ENCODE assay signal across 18 mouse cellular contexts in genomic region chr5:53988053-53988452, GRCm38 (mm10). TPM values are rescaled to one million over a fixed set of nuclear protein-coding genes. Genes with fewer than 3 reads are reported as not detected.
DNase-seq lines count a peak whose midpoint lies in the region; TF ChIP-seq lines count a peak whose summit lies in the region.
"Had no signal": no experiment of that assay in that cellular context is flagged by ENCODE, and none has a peak within 500 bp of the region (broad histone marks: within the 10 kb centered on the region; RNA-seq: fewer than 3 reads in every experiment).

No protein-coding gene starts in this region.

- H3ac ChIP-seq in myocyte (ENCODE audit: control insufficient read depth, insufficient read length) = no peak overlapping the region

- no peaks in the 10 kb centered on the region for H3K4me1 ChIP-seq in testis, adult 2 months (ENCODE audit: control insufficient read depth, insufficient read depth, low read length)

- H3K79me2 ChIP-seq in myocyte (ENCODE audit: control insufficient read depth, insufficient read depth) = no peaks in the 10 kb centered on the region

- H3K27me3 ChIP-seq in testis, adult 2 months (ENCODE audit: control insufficient read depth, insufficient read depth, low read length) = no peaks in the 10 kb centered on the region
- H3K27me3 ChIP-seq in myocyte (ENCODE audit: control insufficient read depth, insufficient read depth, insufficient read length) = no peaks in the 10 kb centered on the region
- H3K27me3 ChIP-seq: CH12.LX had no signal

- no peak for DNase-seq in gastrocnemius, adult 2 months
- no peak for DNase-seq in gastrocnemius, adult 18-20 months (ENCODE audit: low spot score)
- DNase-seq in testis, postnatal 14 days (ENCODE audit: low spot score) = no peak
- no peak for DNase-seq in spleen, adult 18-20 months
- DNase-seq: adrenal gland, adult 2 months; adrenal gland, adult 8-10 months; adrenal gland, postnatal 10 days; adrenal gland, postnatal 14 days; adrenal gland, postnatal 25 days; adrenal gland, postnatal 36 days; B cell, adult 2 months; cerebellum, adult 11 months; cerebellum, adult 11-12 months; cerebellum, adult 18-20 months had no signal

- no peak for TF ChIP-seq POLR2A in testis, adult 2 months (IDR thresholded peaks at IDR 0.05; ENCODE audit: control insufficient read depth, low read depth, low read length)
- TF ChIP-seq POLR2A in myocyte (IDR thresholded peaks at IDR 0.05; ENCODE audit: insufficient read length, low read depth) = no peak

- peak overlapping the region; percentile 65 for H3K27ac ChIP-seq in gastrocnemius, adult 2 months
- H3K27ac ChIP-seq in testis, adult 2 months (ENCODE audit: control insufficient read depth, insufficient read depth, low read depth, low read length) = no peak overlapping the region

- H3K4me2 ChIP-seq in myocyte (ENCODE audit: low read depth) = peak overlapping the region; percentile 49

- H3K4me3 ChIP-seq in gastrocnemius, adult 2 months = no peak overlapping the region
- peak overlapping the region; percentile 55; the same call in 1 of the 2 replicates for H3K4me3 ChIP-seq in testis, adult 2 months (ENCODE audit: control insufficient read depth, low read depth, low read length)
- H3K4me3 ChIP-seq in myocyte = no peak overlapping the region

- TF ChIP-seq CTCF in gastrocnemius, adult 2 months (IDR thresholded peaks at IDR 0.05) = no peak
- TF ChIP-seq CTCF in testis, adult 2 months (IDR thresholded peaks at IDR 0.05; ENCODE audit: control insufficient read depth, insufficient read depth, insufficient replicate concordance, low read depth, low read length) = no peak

- intact Hi-C loops in gastrocnemius, adult 2 months (cut with DNase I) = loop anchor here (5.0 kb wide), 1 partner anchor 46 kb away; no protein-coding TSS in a partner anchor

- no peaks in the 10 kb centered on the region for H3K36me3 ChIP-seq in testis, adult 2 months (ENCODE audit: control insufficient read depth, insufficient read depth, low read length)
- no peaks in the 10 kb centered on the region for H3K36me3 ChIP-seq in myocyte (ENCODE audit: control insufficient read depth, insufficient read depth)
- H3K36me3 ChIP-seq: G1E had no signal

TF ChIP-seq in myocyte, 11 proteins besides CTCF, POLR2A, EP300 and RAD21:
- TF ChIP-seq POLR2AphosphoS2 (IDR thresholded peaks at IDR 0.05; ENCODE audit: insufficient read length, low read depth) (no peak), TCF3 (IDR thresholded peaks at IDR 0.05; ENCODE audit: insufficient read length, low read depth) (no peak), MYOD1 (IDR thresholded peaks at IDR 0.05; ENCODE audit: control insufficient read depth in 1 of 3, insufficient read length in 2 of 3, low read depth in 2 of 3) (peak in 1 of 3 experiments; percentile 71), MYOG (IDR thresholded peaks at IDR 0.05; ENCODE audit: control insufficient read depth in 1 of 3, insufficient read depth in 1 of 3, insufficient read length in 2 of 3, low read depth in 2 of 3) (peak in 2 of 3 experiments; percentile 7 to 71)

RNA-seq across cellular contexts. Expression of gene Stim2, which starts 10.2 kb away (rescaled TPM):
- total RNA-seq in gastrocnemius, adult 2 months (2021) = 10 to 100 TPM; 34.1 to 58.6 TPM
- 10 to 100 TPM; 43.7 to 52.6 TPM for total RNA-seq in gastrocnemius, adult 18-20 months (2021)
- 3.7 and 5.9 TPM in 2 replicates for polyA plus RNA-seq in testis, adult 2 months (2012; rRNA removed)
- 23.6 TPM for polyA plus RNA-seq in myocyte (2012; fragmentation: generic; extraction: Trizol)
